Mouse (Mus musculus): Measurements from ENCODE around the gene Ascc2. TPM values are rescaled to one million over a fixed set of nuclear protein-coding genes. Genes with fewer than 3 reads are reported as not detected.
A peak's percentile ranks its signal among the peaks of the same experiment; 100 is the strongest.
"Not testable (repeated sequence)": the region's sequence is repeated elsewhere in the genome, so short reads cannot be mapped to it uniquely, and the experiment has no call there.

Ascc2 gene
- total RNA-seq, 2 experiments from 2014 or later = 23.7 to 24.4 TPM

DNA sequence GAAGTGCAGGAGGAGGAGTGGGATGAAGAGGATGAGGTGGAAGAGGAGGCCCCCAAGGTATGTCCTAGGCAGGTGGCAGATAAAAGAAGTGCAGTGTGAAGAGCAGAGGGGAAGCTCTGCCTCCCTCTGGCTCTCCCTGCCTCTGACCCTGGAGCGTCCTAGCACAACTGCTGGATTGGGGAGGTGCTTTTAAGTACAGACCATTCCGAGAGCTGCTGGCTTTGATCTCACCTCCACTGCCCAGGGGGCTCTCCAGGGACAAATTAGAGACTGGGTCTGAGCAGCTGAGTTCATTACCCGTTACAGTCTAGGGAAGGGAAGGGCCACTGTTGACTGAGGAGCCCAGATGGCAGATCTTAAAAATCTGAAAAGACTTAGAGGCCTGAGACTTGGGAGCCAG is 42.6 kb downstream of the Ascc2 start:
- DNase-seq (ENCODE audit: low spot score in 2 of 2) = no peak

DNA sequence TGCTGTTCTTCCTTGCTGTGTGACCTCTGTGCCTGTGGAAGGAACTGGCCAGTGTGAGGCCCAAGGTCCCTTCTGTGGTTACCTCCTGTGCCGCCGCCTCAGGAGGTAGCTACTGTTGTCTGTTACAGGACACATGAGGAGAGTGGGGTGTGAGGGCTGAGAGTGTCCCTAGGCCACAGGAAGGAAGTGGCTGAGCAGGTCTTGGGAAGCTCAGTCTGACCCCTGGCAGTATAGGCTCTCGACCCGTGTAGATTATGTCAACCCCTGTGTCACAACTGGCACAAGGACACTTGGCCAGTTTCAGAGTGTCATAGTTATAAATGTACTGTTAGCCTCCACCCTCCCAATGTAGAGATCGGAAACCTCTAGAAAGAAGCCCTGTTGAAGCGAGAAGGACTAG is 46.0 kb downstream of the Ascc2 start:
- DNase-seq (ENCODE audit: low spot score in 2 of 2) = no peak

DNA sequence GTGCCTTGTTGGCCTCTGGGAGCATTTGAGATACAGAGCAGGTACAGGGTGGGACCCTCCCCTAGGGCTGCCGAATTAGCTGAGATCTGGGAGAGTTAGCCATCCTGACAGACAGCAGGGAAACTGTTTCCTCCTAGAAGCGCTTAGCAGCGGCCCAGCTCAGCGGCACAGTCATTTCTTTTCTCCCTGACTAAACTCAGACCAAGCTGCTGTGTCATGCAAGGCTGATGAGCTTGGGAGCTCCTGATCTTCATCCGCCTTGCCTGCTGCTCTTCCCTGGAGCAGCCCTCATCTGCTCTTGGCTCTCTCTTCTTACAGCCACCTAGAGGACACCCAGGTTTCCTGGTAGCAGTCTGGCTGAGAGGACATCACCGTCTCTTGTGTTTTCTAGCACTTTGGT is 46.6 kb downstream of the Ascc2 start:
- DNase-seq (ENCODE audit: low spot score in 2 of 2) = no peak

DNA sequence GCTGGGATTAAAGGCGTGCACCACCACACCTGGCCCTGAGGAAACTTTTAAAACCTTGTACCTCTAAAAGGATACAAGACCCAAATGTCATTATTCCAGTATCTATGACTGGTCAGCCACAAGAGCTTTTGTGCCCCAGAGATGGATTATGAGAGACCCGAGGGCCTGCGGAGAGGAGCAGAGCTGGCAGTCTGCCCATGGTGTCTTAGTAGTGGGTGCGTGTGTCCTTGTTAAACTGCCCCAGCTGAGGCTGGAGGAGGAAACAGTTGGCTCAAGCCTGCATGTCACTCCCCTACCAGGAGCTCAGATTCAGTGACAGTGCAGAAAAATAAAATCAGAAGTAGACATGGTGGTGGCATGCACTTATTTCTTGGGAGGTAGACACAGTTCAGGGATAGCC is 47.5 kb downstream of the Ascc2 start:
- no peak for DNase-seq (ENCODE audit: low spot score in 2 of 2)

DNA sequence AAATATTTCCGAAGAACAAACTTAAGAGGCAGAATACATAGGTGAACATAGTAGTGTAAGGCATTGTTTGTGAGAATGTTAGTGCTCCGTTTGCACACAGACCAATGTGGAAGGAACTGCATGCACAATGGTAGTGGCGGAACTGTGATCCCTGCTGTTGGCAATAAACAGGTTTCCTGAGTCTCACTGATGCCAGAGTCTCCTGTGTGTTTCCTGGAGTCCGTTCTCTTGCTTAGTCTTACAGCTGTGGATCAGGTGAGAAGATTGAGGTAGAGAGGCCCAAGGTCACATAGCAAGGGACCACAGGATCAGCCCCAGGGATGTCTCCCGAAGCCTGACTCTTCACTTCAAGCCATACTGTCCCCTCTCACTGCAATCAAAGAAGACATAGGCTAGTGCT is 48.0 kb downstream of the Ascc2 start:
- no peak for DNase-seq (ENCODE audit: low spot score in 2 of 2)

DNA sequence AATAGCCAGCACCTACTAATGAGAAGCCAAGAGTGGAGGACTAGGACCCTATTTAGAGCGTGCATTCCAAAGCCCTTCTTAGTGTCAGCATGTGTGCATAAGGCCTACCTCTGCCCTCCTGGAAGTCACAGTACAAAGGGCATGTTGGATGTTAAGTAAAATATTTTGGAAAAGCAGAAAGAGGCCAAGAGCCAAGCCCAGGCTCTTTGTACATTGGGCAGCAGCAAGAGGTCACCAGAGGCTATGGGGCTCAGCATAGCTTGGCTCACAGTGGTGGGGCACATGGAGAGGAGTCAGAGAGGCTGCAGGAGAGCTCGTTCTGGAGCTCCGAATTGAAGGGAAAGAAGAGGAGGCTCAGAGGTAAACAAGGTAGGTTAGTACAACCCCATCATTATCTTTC is 49.5 kb downstream of the Ascc2 start:
- DNase-seq (ENCODE audit: low spot score in 2 of 2) = no peak

DNA sequence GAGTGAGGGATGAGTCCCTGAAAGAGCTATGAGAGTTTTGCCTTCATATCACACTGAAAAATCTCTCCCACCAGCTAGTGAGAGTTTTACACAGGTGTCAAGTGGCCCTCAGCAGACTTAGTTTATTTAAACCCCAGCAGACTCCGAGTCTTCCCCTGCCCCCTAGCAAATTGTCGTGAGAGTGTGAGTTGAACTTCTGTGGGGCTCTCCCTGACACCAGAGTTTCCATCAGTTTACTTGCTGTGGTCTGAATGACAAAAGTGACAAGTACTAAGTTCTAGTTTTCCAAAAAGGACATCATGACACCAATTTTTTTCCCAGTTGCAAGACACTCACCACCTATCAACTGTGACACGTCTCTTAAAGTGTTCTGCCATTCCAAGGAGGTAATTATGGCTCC is 50.3 kb downstream of the Ascc2 start:
- DNase-seq (ENCODE audit: low spot score in 2 of 2) = no peak

DNA sequence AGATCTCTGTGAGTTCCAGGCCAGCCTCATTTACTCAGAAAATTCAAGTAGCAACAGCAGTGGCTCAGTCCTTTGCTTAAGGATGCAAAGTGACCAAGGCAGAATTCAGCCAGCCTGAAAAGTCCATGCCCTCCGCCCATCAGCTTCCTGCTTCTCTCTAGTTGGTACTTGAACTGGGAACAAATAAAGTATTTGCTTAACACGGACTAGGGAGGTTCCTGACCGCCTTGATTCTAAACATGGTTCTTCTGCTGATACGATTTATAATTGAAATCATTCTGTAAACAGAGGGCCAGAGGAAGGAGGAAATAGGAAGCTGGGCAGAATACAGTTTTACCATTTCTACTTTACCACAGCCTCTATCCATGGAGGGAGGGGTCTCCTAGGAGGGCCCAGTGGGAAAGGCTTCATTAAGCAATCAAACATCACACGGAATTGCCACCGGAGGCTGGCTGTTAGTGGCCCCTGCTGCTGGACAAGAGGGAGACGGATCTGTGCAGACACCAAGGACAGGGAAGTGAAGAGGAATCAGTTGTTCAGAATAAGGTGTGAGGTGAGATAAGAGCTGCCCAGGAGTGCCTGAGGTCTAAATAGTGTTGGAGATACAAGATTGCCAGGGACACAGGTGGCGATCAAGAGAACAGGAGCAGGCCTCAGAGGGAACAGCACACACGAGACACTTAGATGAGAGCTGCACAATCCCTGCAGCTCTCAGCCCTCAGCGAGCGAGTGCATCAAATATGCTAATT is 51.3 kb downstream of the Ascc2 start:
- no peak for DNase-seq (ENCODE audit: low spot score in 2 of 2)

DNA sequence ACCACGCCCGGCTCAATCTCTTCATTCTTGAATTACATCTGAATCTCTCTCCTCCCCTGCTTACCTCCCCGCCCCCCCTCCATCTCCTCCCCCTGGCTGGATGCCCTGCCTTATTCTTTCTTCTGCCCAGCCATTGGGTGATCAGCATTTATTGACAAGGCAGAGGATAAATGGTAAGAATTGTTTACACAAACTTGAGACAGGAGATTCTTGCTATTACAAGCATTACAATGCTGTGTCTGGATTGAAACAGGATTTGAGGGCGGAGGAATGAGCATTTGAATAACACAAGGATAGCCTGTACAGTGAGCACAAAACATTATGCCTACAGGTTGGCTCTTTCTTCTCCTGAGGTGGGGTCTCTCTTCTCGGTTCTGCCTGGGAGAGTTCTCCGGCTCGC is 52.8 kb downstream of the Ascc2 start:
- no peak for DNase-seq (ENCODE audit: low spot score in 2 of 2)

DNA sequence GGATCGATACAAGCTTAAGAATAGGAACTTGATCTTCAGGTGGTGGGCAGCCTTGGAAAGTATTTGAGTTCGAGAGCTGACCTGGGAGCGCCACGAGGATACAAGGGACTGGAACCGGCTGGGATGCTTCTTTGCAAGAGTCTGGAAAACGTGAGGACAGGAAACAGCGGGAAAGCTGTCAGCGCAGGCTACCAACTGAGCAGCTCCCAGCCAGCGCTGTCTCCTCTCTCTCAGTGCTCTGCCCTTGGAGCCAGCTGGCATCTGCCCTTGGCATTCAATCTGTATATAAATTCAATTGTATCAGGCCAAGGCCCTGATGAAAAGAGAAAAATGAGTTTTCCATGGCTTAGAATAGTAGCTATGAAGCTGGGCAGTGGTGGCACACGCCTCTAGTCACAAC is 53.7 kb downstream of the Ascc2 start:
- DNase-seq (ENCODE audit: low spot score in 2 of 2) = peak; percentile 64 to 72

DNA sequence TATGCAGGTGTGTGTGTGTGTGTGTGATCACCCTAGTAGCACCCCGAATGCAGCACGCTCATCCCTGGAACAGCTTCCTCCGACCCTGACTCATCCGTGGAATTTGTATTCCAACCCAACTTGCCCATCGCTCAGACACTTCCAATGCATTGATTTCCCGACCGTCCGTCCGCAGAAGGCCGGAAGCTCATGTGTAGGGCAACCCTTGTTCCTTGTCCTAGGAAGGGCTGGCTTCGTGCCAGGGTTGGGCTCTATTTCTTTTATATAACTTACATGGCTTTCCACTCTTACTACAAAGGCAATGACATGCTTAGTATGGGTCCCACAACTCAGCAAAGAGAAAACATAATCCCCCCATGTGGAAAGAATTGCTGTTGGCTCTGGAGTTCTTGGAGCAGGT is 54.6 kb downstream of the Ascc2 start:
- DNase-seq (ENCODE audit: low spot score in 2 of 2) = no peak

DNA sequence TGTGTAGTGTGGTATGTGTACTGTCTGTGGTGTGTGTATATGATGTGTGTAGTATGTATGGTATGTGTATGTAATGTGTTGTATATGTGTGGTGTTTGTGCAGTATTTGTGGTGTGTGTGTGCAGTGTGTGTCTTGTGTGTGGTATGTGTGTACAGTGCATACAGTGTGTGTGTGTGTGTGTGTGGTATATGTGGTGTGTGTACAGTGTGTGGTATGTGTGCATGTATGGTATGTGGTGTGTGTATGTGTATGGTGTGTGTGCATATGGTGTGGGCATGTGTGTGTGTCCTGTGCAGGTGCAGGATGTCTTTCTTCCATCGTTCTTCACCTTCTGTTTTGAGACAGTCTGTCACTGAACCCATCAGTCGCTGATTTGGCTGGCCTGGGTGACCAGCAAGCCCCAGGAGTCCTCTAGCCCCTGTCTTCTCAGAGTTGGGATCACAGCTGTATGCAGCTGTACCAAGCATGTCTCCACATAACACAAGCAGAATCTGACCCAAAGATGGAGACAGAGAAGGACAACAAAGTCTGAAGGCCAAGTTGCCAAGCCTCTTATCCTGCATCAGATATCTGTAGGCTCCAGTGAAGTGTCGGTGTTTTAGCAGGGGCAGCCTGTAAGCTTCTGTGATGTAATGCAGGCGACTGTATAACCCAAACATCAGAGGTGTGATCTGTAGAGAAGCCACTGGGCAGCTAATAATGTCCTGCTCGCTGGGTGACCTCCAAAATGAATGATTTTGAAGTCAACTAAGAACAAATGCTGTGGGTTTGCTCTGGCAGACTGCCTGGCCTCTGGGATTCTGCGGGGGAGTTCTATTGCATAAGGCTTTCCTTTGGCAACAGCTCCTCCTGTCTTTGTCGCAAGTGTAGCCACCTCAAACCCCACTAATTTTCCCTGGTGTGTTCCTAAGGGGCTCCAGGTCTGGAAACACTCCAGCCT is 59.8 kb downstream of the Ascc2 start:
- peak; percentile 63 to 66 for DNase-seq (ENCODE audit: low spot score in 2 of 2)

DNA sequence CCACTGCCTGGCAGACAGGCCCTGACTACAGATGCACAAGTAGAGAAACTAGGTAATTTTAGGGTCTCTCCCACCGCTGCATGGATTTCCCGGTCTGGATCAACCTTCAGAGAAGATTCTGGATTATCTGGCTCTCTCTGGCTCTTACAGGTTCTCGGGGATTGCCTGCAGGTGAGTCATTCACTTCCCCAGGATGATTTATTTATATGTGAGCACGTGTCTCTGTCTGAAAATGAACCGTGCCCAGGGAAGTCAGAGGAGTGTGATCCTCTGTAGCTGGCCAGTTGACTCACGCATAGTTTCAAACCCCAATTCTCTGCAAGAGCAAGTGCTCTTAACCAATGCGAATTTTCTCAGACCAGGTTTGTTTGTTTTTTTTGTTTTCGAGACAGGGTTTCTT is 63.2 kb downstream of the Ascc2 start:
- DNase-seq (ENCODE audit: low spot score in 2 of 2) = no peak

DNA sequence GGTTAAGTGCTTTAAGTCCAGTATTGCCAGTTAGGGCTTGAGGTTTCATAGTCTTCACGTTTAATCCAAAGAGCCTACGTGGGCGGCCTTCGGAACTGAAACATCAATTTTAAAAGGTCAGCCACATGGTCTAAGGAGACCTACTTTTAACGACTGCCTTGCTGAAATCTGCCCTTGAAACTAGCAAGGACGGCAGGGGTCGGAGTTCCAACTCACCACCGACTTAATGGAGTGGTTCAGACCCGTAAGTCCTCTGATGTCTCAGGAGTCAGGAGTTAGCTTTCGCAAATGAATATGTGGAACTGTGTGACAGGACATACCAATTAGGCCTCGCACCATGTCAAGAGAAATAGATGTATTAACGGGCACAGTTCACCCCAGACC is 66.1 kb downstream of the Ascc2 start:
- no peak for DNase-seq (ENCODE audit: low spot score in 2 of 2)

DNA sequence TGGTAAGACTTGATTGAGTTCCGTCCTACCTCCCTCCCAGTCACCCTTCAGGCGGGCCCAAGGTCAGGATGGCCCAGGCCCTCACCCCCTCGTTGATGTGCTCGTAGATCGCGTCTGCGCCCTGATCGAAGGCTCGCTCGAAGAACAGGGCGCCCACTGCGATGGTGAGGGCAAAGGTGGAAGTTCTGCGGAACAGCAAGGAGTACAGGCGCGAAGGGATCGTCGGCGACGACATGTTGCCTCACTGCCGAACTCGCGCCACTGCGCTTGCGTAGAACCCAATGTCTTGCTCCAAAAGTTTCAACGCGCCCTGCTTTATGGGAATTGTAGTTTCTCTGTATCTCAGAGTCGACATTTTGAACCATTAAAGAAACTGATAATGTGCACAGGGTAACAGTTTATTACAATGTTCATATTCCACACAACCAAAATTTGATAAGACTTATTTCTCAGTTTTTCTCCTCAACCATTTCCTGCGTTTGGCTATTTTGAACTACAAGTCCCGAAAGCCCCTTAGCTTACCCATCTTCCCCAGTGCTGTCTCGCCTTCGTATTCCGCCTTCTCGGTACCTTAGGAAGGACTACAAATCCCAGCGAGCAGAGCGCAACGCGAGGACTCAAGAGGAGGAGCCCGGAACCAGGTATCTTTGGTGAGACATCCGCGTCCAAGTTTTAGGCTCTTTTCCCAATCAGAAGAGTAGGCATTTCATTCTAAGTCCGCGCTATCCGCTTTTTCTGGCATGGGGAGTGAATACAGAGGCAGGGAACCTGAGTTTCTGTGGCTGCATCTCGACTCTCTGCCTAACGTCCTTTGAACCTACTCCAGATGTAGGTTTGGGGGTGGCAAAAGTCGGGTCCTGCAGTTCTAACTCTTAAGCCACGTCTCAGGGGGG is 66.8 kb downstream of the Ascc2 start, which contains the start of the genes Uqcr10 and Zmat5:
Gene Uqcr10 (minus strand): TSS at position 271 of the 893 bp plus-strand sequence.
Gene Zmat5 (plus strand): TSS at position 607 of the 893 bp plus-strand sequence.
- peak; percentile 89 to 94 for DNase-seq (ENCODE audit: low spot score in 2 of 2)

DNA sequence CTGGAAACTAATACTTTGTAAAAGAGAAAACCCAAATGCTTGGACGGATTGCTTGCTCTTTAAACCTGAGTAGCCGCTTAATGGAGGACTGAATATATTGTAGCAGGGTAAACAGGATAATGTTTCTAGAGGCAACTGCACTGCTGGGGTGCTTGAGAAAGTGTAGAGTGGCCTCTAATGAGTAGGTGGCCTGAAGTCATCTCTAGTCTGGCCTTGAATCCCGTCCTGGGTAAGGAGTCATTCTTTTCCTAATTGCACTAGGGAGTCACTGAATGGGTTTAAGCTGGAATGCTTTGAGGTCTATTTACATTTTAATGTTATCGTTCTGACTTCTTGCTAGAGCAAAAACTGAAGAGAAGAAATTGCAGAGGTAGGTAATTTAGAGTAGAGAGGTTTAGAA is 67.6 kb downstream of the Ascc2 start:
- no peak for DNase-seq (ENCODE audit: low spot score in 2 of 2)

DNA sequence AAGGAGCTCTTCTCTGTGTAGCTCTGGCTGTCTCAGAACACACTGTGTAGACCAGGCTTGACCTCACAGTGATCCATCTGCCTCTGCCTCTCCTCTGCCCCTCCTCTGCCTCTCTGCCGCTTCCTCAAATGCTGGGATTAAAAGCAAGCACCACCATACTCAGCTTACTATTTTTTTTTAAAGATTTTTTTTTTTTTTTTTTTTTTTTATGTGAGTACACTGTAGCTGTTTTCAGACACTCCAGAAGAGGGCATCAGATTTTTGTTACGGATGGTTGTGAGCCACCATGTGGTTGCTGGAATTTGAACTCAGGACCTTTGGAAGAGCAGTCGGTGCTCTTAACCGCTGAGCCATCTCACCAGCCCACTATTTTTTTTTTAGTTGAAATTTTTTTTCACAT is 72.6 kb downstream of the Ascc2 start:
- DNase-seq (ENCODE audit: low spot score in 2 of 2) = not testable (repeated sequence)

DNA sequence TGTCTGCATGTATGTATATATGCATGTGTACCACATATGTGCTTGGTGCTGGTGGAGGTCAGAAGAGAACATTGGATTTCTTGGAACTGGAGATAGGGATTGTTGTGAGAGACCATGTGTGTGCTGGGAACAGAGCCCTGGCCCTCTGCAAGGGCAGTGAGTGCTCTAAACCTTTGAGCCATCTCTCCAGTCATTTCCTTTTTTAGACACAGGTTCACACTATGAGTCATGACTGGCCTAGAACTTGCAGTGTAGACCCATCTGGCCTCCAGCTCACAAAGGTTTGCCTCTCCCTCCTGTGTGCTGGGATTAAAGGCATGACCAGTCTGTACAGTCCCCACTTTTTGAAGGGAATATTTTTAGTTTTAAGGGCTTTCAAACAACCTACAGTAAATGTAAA is 75.3 kb downstream of the Ascc2 start:
- DNase-seq (ENCODE audit: low spot score in 2 of 2) = no peak

DNA sequence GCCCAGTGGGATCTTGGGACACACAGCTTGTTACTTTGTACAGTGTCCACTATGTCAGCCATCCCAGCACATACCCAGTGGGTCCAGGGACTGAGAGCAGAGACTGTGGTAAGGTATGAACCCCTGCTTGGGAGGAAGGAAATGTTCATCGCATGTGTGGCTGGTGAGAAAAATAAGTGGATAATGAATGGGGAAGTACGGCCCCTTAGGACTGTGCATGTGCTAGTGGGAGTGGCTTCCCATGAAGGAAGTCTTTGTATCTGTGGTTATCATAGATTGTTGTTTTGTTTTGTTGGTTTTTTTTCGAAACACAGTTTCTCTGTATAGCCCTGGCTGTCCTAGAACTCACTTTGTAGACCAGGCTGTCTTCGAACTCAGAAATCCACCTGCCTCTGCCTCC is 77.2 kb downstream of the Ascc2 start:
- DNase-seq (ENCODE audit: low spot score in 2 of 2) = no peak

DNA sequence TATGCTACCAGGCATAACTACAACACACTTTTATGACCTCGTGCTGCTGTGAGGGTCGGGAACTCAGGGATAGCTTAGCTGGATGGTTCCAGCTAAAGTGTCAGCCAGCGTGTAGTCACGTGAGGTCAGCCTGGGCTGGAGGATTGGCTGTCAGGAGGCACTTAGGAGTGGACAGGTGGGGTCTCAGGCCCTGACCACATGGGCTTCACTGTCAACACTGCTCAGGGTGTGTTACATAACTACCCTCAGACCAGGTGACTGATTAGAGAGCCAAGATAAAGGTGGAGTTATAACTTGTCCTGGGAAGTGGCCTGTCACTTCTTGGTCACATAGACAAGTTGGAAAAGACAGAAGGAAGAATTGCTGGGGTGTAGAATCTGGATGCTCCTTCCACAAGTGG is 78.0 kb downstream of the Ascc2 start:
- no peak for DNase-seq (ENCODE audit: low spot score in 2 of 2)

DNA sequence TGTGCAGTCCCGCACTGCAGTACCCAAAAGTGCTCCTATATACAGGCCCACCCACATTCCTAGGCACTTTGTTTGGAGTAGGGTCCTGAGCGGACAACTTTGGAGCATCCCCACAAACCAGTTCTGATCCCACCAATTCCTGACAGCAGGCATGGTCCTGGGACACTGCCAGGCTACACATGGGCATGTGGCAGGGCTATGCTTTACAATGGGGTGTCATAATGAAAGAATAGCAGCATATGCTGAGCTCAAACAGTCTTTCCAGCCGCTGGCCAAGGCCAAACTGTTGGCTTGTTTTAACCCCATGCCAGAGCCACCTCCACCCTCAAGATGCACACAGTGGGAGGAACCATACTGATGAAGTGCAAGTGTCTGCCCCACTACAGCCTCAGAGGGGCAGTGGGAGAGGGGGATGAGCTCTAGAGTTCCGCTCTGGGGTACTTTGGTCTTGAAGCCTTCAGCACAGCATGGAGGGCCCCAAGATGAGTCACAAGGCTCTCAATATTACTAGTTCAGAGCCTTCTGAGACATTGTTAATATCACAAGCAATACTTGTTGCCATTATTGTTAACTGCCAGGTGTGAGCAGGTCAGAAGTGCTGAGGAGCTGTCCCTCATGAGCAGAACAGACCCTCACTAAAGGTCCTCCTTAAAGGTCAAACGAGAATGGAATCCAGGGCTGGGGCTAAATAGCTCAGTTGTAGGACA is 79.1 kb downstream of the Ascc2 start:
- no peak for DNase-seq (ENCODE audit: low spot score in 2 of 2)

Data from layer of hippocampus, postnatal 10 days (tissue).